9 mouse cellular contexts compared by ENCODE assay signal in genomic region chr2:160760433-160761184, GRCm38 (mm10). TPM values are rescaled to one million over a fixed set of nuclear protein-coding genes. Genes with fewer than 3 reads are reported as not detected.
A peak's percentile ranks its signal among the peaks of the same experiment; 100 is the strongest.
DNase-seq lines count a peak whose midpoint lies in the region; ATAC-seq and TF ChIP-seq lines count a peak whose summit lies in the region.
"Had no signal": no experiment of that assay in that cellular context is flagged by ENCODE, and none has a peak within 500 bp of the region (broad histone marks: within the 10 kb centered on the region; RNA-seq: fewer than 3 reads in every experiment).

No protein-coding gene starts in this region.

- no peak for ATAC-seq in kidney, embryonic 16.5 days (ENCODE audit: low FRiP score, low TSS enrichment)
- no peak for ATAC-seq in erythroblast, adult 5-6 weeks (replicated peaks; ENCODE audit: low FRiP score, poor library complexity, severe bottlenecking)

- no peaks in the 10 kb centered on the region for H3K79me2 ChIP-seq in C2C12 (ENCODE audit: control insufficient read depth, insufficient read depth)

- no peaks in the 10 kb centered on the region; the same call in 1 of the 2 replicates for H3K36me3 ChIP-seq in kidney, adult 2 months (ENCODE audit: control insufficient read depth, insufficient read depth, low read length)
- H3K36me3 ChIP-seq in kidney, embryonic 16.5 days (ENCODE audit: insufficient read depth, low read length), result peaks cover 79% of the 10 kb centered on the region
- H3K36me3 ChIP-seq in C2C12 (ENCODE audit: control insufficient read depth, insufficient read depth), result peaks cover 84% of the 10 kb centered on the region

- WGBS in kidney, adult 2 months, result 74% methylated on average over 9 of the region's 9 CpGs
- WGBS in kidney, embryonic 16.5 days, result 87% methylated on average over 9 of the region's 9 CpGs

- H3K79me3 ChIP-seq in C2C12 (ENCODE audit: low read depth), result no peaks in the 10 kb centered on the region

- peaks cover 3% of the 10 kb centered on the region; the same call in 1 of the 2 replicates for H3K4me1 ChIP-seq in kidney, adult 2 months (ENCODE audit: control insufficient read depth, insufficient read depth, low read length)
- no peaks in the 10 kb centered on the region for H3K4me1 ChIP-seq in kidney, embryonic 16.5 days (ENCODE audit: insufficient read depth, low read length)
- H3K4me1 ChIP-seq: embryonic facial prominence, embryonic 13.5 days had no signal

- H3ac ChIP-seq in C2C12 (ENCODE audit: control insufficient read depth, insufficient read length, low read depth), result no peak overlapping the region

- peak; percentile 71 for DNase-seq in kidney, adult 2 months
- DNase-seq in NIH3T3 (ENCODE audit: low read depth), result peak; percentile 55
- peak; percentile 60 for DNase-seq in gastrocnemius, postnatal 10 days
- DNase-seq in lung, postnatal 10 days, result peak; percentile 65
- DNase-seq in thymus, postnatal 4 days, result peak; percentile 73

- no peak overlapping the region for H3K9ac ChIP-seq in kidney, embryonic 16.5 days (replicated peaks; ENCODE audit: low read length)
- H3K9ac ChIP-seq: embryonic facial prominence, embryonic 13.5 days had no signal

- no peak overlapping the region for H3K4me3 ChIP-seq in kidney, adult 2 months (ENCODE audit: insufficient read depth, low read depth, low read length)
- no peak overlapping the region for H3K4me3 ChIP-seq in kidney, embryonic 16.5 days (ENCODE audit: low read length)
- no peak overlapping the region for H3K4me3 ChIP-seq in C2C12 (ENCODE audit: insufficient read depth, poor library complexity, severe bottlenecking)
- H3K4me3 ChIP-seq: embryonic facial prominence, embryonic 13.5 days had no signal

- no peak overlapping the region for H3K4me2 ChIP-seq in kidney, embryonic 16.5 days (replicated peaks; ENCODE audit: low read depth, low read length)
- H3K4me2 ChIP-seq: embryonic facial prominence, embryonic 13.5 days had no signal

- no peak overlapping the region for H3K27ac ChIP-seq in kidney, adult 2 months (ENCODE audit: insufficient read depth, low read depth, low read length)
- no peak overlapping the region for H3K27ac ChIP-seq in kidney, embryonic 16.5 days (ENCODE audit: low read length)
- H3K27ac ChIP-seq: embryonic facial prominence, embryonic 13.5 days had no signal

- no peaks in the 10 kb centered on the region for H3K27me3 ChIP-seq in kidney, adult 2 months (replicated peaks; ENCODE audit: control insufficient read depth, insufficient read depth, low read length)
- H3K27me3 ChIP-seq in kidney, embryonic 16.5 days (ENCODE audit: insufficient read depth, low read length), result no peaks in the 10 kb centered on the region
- no peaks in the 10 kb centered on the region for H3K27me3 ChIP-seq in C2C12 (ENCODE audit: control insufficient read depth, insufficient read depth, insufficient read length)
- H3K27me3 ChIP-seq: embryonic facial prominence, embryonic 13.5 days had no signal

- peak; percentile 78 for TF ChIP-seq CTCF in kidney, adult 2 months (conservative IDR thresholded peaks at IDR 0.05; ENCODE audit: insufficient read depth, insufficient read length, low read depth, low read length)
- peak; percentile 78 for TF ChIP-seq CTCF in C2C12 (IDR thresholded peaks at IDR 0.05; ENCODE audit: control insufficient read depth, insufficient read depth, insufficient read length)

- H3K9me3 ChIP-seq in kidney, embryonic 16.5 days (ENCODE audit: low read length), result no peaks in the 10 kb centered on the region
- H3K9me3 ChIP-seq: embryonic facial prominence, embryonic 13.5 days had no signal

- TF ChIP-seq POLR2A in kidney, adult 2 months (IDR thresholded peaks at IDR 0.05; ENCODE audit: low read depth, low read length), result no peak

TF ChIP-seq in C2C12, 6 proteins besides CTCF, POLR2A, EP300 and RAD21:
- TF ChIP-seq FOSL1 (IDR thresholded peaks at IDR 0.05; ENCODE audit: insufficient read depth, low read length, poor library complexity, severe bottlenecking), result no peak
- TF ChIP-seq MAX (IDR thresholded peaks at IDR 0.05), result no peak
- TF ChIP-seq MYOG (IDR thresholded peaks at IDR 0.05; ENCODE audit: control insufficient read depth, extremely low read depth, insufficient read length), result no peak
- no peak for TF ChIP-seq CEBPB (IDR thresholded peaks at IDR 0.05; ENCODE audit: low read depth)
- no peak for TF ChIP-seq USF1 (IDR thresholded peaks at IDR 0.05; ENCODE audit: low read depth)
- no peak for TF ChIP-seq MYOD1 (IDR thresholded peaks at IDR 0.05; ENCODE audit: control insufficient read depth, insufficient read length, low read depth)

RNA-seq across cellular contexts. Expression of gene Plcg1, which starts 29.5 kb away (rescaled TPM):
- 33.1 and 38.2 TPM in 2 replicates for polyA plus RNA-seq in kidney, adult 2 months (2012; rRNA removed)
- polyA plus RNA-seq in kidney, embryonic 16.5 days (2015; fragmentation: Nextera tagmentation; extraction: Ambion mirVana), result 49.9 and 50.6 TPM in 2 replicates
- polyA plus RNA-seq in C2C12 (2012; fragmentation: generic; extraction: Trizol), result 39.0 TPM
- 10 to 100 TPM; 43.3 to 64.5 TPM for total RNA-seq in gastrocnemius, postnatal 10 days (2021)
- 0.38 and 1.3 TPM in 2 replicates for total RNA-seq in erythroblast, adult 5-6 weeks (2015; ENCODE audit: low replicate concordance)
- 2.8 and 6.1 TPM in 2 replicates for total RNA-seq in erythroblast, adult 5-6 weeks (2017; ENCODE audit: low replicate concordance)
